Comparison of ENCODE assay signal across 8 mouse cellular contexts in the genomic region with DNA sequence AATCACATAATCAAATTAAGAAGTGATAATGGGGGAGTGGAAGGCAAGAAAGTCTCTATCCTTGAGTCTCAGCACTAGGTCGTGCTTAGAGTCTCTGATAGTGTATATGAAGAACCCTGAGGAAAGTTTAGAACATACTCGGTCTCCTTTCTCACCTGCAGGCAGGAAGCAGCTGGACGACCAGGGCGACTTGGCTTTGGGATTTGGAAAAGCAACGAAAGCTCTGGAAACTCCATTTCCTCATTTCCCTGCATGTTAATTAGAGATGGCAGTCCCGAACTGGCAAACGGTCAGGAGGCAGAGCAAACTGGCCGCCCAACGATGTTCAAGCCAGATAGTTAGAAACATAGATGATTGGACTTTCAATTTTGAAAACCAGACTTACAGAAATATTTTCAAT.
A peak's percentile ranks its signal among the peaks of the same experiment; 100 is the strongest.
DNase-seq lines count a peak whose midpoint lies in the region; ATAC-seq and TF ChIP-seq lines count a peak whose summit lies in the region.

No protein-coding gene starts in this region.

- TF ChIP-seq EP300 in liver, embryonic 14.5 days (IDR thresholded peaks at IDR 0.05; ENCODE audit: low read depth): no peak

- no peak for ATAC-seq in heart, embryonic 15.5 days (replicated peaks; ENCODE audit: insufficient number of reproducible peaks, insufficient read depth, low FRiP score, low read depth)
- no peak for ATAC-seq in liver, embryonic 14.5 days (ENCODE audit: insufficient read depth)

- intact Hi-C loops in gastrocnemius, adult 2 months (cut with DNase I): loop anchor here (5.0 kb wide), 1 partner anchor 602 kb away; the partner anchor contains the start of genes Cage1 and Riok1
- intact Hi-C loops in gastrocnemius, postnatal 36 days (cut with DNase I): no loop called here
- intact Hi-C loops in left cerebral cortex, postnatal 36 days (cut with DNase I): loop anchor here (10.0 kb wide), 1 partner anchor 600 kb away; the partner anchor contains the start of genes Cage1 and Riok1

- peak overlapping the region; percentile 68 for H3K4me3 ChIP-seq in gastrocnemius, adult 2 months
- H3K4me3 ChIP-seq in E14TG2a.4 (replicated peaks; ENCODE audit: low read length): peak overlapping the region; percentile 61
- H3K4me3 ChIP-seq in heart, embryonic 15.5 days: peak overlapping the region; percentile 51
- H3K4me3 ChIP-seq in liver, embryonic 14.5 days (ENCODE audit: insufficient read depth in 1 of 2, low read depth in 2 of 2, low read length in 2 of 2): peak overlapping the region; percentile 43 to 60; a peak in 3 of 4 replicates

- 27% methylated on average over 9 of the region's 9 CpGs for WGBS in heart, embryonic 15.5 days
- 11% methylated on average over 9 of the region's 9 CpGs for WGBS in liver, embryonic 14.5 days (ENCODE audit: insufficient replicate concordance)

- H3K27me3 ChIP-seq in E14TG2a.4 (ENCODE audit: insufficient read depth, low read length): no peaks in the 10 kb centered on the region; the same call in 1 of the 2 replicates
- 0 out of 2 replicates have a peak, but pooled peaks cover 3% of the 10 kb centered on the region for H3K27me3 ChIP-seq in heart, embryonic 15.5 days
- H3K27me3 ChIP-seq in liver, embryonic 14.5 days (ENCODE audit: control insufficient read depth, insufficient read depth, low read length): no peaks in the 10 kb centered on the region

- no peak for DNase-seq in gastrocnemius, adult 2 months
- no peak for DNase-seq in gastrocnemius, postnatal 36 days
- no peak for DNase-seq in liver, embryonic 14.5 days (ENCODE audit: low read depth in 3 of 3, low spot score in 3 of 3)
- DNase-seq in cerebellum, postnatal 36 days: no peak
- DNase-seq in left cerebral cortex, postnatal 36 days (ENCODE audit: low spot score in 2 of 2): no peak
- no peak for DNase-seq in adipocyte (ENCODE audit: low spot score)

- H3K9ac ChIP-seq in heart, embryonic 15.5 days: peak overlapping the region; percentile 51; the same call in 1 of the 2 replicates
- H3K9ac ChIP-seq in liver, embryonic 14.5 days (replicated peaks): no peak overlapping the region

- TF ChIP-seq CTCF in gastrocnemius, adult 2 months (IDR thresholded peaks at IDR 0.05): no peak
- no peak for TF ChIP-seq CTCF in E14TG2a.4 (conservative IDR thresholded peaks at IDR 0.05; ENCODE audit: low read length)
- TF ChIP-seq CTCF in liver, embryonic 14.5 days (IDR thresholded peaks at IDR 0.05; ENCODE audit: low read depth): no peak

- H3K4me1 ChIP-seq in E14TG2a.4 (replicated peaks; ENCODE audit: low read depth, low read length): peaks cover 85% of the 10 kb centered on the region
- peaks cover 14% of the 10 kb centered on the region for H3K4me1 ChIP-seq in heart, embryonic 15.5 days (replicated peaks)
- H3K4me1 ChIP-seq in liver, embryonic 14.5 days (replicated peaks; ENCODE audit: control insufficient read depth in 2 of 2, insufficient read depth in 2 of 2, low read length in 1 of 2): peaks cover 0 to 16% of the 10 kb centered on the region in 2 experiments; a peak in 2 of 4 replicates

- H3K9me3 ChIP-seq in E14TG2a.4 (ENCODE audit: low read length): no peaks in the 10 kb centered on the region
- no peaks in the 10 kb centered on the region for H3K9me3 ChIP-seq in heart, embryonic 15.5 days (replicated peaks)
- H3K9me3 ChIP-seq in liver, embryonic 14.5 days (ENCODE audit: control insufficient read depth, low read length): no peaks in the 10 kb centered on the region

- H3K36me3 ChIP-seq in E14TG2a.4 (ENCODE audit: insufficient read depth, low read length): no peaks in the 10 kb centered on the region
- H3K36me3 ChIP-seq in heart, embryonic 15.5 days: no peaks in the 10 kb centered on the region
- no peaks in the 10 kb centered on the region for H3K36me3 ChIP-seq in liver, embryonic 14.5 days (replicated peaks; ENCODE audit: control insufficient read depth, insufficient read depth, low read depth)

- H3K27ac ChIP-seq in gastrocnemius, adult 2 months: peak overlapping the region; percentile 85
- H3K27ac ChIP-seq in heart, embryonic 15.5 days: peak overlapping the region; percentile 60; the same call in 1 of the 2 replicates
- H3K27ac ChIP-seq in liver, embryonic 14.5 days: no peak overlapping the region

- H3K4me2 ChIP-seq in heart, embryonic 15.5 days: peak overlapping the region; percentile 79
- peak overlapping the region; percentile 63 for H3K4me2 ChIP-seq in liver, embryonic 14.5 days (ENCODE audit: low read depth)
